Mouse (Mus musculus) lung, adult 2 months (tissue): ENCODE data around the gene Kcnj11.

Experiments
- CTCF ChIP-seq: fragments of 200-500 bp; IDR thresholded peaks from 2 replicates; pipeline ENCODE4 v1.5.1; 2011; ENCODE audit warnings: mild to moderate bottlenecking, low read length, control low read depth; ENCODE audit not compliant: insufficient read depth
- POLR2A ChIP-seq: fragments of 200-500 bp; IDR thresholded peaks from 2 replicates; pipeline ENCODE4 v1.6.1; 2011; ENCODE audit warnings: low read depth, mild to moderate bottlenecking, control low read depth, low read length, borderline replicate concordance; ENCODE audit errors: extremely low read depth

DNA sequence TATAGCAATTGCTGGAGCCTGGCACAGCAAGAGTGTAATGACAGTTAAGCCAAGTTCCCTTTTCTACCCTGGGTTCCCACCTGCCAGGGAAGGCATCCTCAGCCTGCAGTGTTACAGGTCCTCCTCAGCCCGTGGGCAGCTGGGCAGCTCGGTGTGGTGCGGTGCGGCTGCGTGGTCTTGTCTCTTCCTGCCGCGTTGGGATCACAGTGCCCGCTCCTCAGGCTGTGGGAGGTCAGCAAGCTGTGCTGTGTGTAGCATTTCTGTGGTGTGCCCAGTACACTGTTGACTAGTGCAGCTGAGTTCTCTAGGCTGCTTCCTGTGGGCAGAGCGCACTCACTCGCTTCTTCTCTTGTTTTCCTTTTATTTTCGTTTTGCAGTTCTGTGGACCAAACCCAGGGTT lies 41.7 kb downstream of the Kcnj11 start:
- TF ChIP-seq POLR2A (no peak), CTCF (no peak)
